Mouse (Mus musculus): ENCODE data around the gene Pik3ap1. TPM values are rescaled to one million over a fixed set of nuclear protein-coding genes. Genes with fewer than 3 reads are reported as not detected.

The Pik3ap1 gene
- polyA plus RNA-seq, 1 experiment = 0.16 TPM

DNA sequence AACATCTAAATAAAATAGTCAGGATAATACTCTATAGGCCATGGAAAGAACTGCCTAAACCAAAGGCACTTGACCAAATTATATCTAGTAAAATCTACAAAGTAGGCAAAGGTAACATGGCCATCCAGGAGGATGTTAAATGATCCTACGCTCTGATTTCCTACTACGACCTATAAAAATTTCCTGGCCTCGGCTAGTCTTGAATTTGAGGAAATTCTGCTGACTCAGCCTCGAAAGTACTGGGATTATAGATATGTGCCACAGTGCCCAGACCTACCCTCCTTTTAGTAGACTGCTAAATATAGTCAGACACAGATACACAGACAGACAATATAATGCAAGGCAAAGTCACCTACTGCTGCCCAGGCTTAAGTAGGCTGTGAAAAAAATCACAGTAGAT lies 151.2 kb downstream of the Pik3ap1 start:
- H3K27me3 ChIP-seq (ENCODE audit: control insufficient read depth, insufficient read depth, low read length, poor library complexity, severe bottlenecking) = no peaks in the 10 kb centered on the region
- H3K9ac ChIP-seq (ENCODE audit: low read depth, poor library complexity, severe bottlenecking) = no peak overlapping the region
- no peak overlapping the region for H3K27ac ChIP-seq (ENCODE audit: insufficient read depth, low read length)
- peaks cover 15% of the 10 kb centered on the region for H3K36me3 ChIP-seq (ENCODE audit: control insufficient read depth, insufficient read depth, low read length, poor library complexity, severe bottlenecking)
- H3K9me3 ChIP-seq (replicated peaks; ENCODE audit: control insufficient read depth, insufficient read depth, low read length, poor library complexity, severe bottlenecking) = no peaks in the 10 kb centered on the region
- H3K4me3 ChIP-seq (ENCODE audit: low read depth, low read length) = no peak overlapping the region
- H3K4me1 ChIP-seq (ENCODE audit: control insufficient read depth, insufficient read depth, low read length) = no peaks in the 10 kb centered on the region
- TF ChIP-seq EP300 (IDR thresholded peaks at IDR 0.05; ENCODE audit: insufficient read depth, low read depth, low read length) (no peak), CTCF (IDR thresholded peaks at IDR 0.05; ENCODE audit: low read depth, low read length) (no peak), POLR2A (IDR thresholded peaks at IDR 0.05; ENCODE audit: insufficient read depth, low read length) (no peak)

Other genes with a start within 250 kb of the Pik3ap1 start
- not detected in 2 replicates for gene Tll2, start 178.3 kb downstream of the Pik3ap1 start, polyA plus RNA-seq (2011; ENCODE audit: insufficient read depth, insufficient read length, low read depth, missing spikeins)
- 115 and 121 TPM in 2 replicates for gene Tm9sf3, start 121.1 kb downstream of the Pik3ap1 start, polyA plus RNA-seq (2011; ENCODE audit: insufficient read depth, insufficient read length, low read depth, missing spikeins)
- gene Lcor, start 97.5 kb upstream of the Pik3ap1 start, polyA plus RNA-seq (2011; ENCODE audit: insufficient read depth, insufficient read length, low read depth, missing spikeins) = 13.4 and 15.6 TPM in 2 replicates
- gene Gm340, start 197.3 kb upstream of the Pik3ap1 start, polyA plus RNA-seq (2011; ENCODE audit: insufficient read depth, insufficient read length, low read depth, missing spikeins) = 13.8 and 14.0 TPM in 2 replicates

All from ES-Bruce4 (cell line).